Mouse (Mus musculus): ENCODE data around the gene Tlr5. TPM values are rescaled to one million over a fixed set of nuclear protein-coding genes. Genes with fewer than 3 reads are reported as not detected.
A peak's percentile ranks its signal among the peaks of the same experiment; 100 is the strongest.

Gene Tlr5
- polyA plus RNA-seq, 1 experiment from 2014 or later = 1.0 TPM

DNA sequence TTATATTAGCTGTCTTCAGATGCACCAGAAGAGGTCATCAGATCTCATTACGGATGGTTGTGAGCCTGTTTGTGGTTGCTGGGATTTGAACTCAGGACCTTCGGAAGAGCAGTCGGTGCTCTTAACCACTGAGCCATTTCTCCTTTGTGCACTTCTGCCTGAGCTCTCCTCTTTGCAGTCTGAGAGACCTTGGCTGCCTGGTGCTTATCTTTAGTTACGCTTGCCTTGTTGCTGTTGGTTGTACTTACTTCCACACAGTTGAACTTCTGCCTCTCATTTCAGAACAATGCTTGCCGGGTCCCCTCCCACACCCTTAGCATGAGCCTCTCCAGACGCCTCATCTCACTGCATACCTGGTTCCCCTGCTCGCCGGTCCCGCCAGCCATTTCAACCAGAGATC, 14.1 kb downstream of the Tlr5 start:
- H3K27ac ChIP-seq (replicated peaks) = no peak overlapping the region
- no peaks in the 10 kb centered on the region for H3K9me3 ChIP-seq (replicated peaks)
- H3K4me1 ChIP-seq (replicated peaks) = no peaks in the 10 kb centered on the region
- no peaks in the 10 kb centered on the region for H3K36me3 ChIP-seq (replicated peaks)
- ATAC-seq (ENCODE audit: insufficient read depth) = no peak
- no peak overlapping the region for H3K4me2 ChIP-seq
- H3K9ac ChIP-seq = no peak overlapping the region
- H3K27me3 ChIP-seq = no peaks in the 10 kb centered on the region
- H3K4me3 ChIP-seq (replicated peaks) = no peak overlapping the region
- WGBS (ENCODE audit: insufficient replicate concordance) = 71% methylated on average over 9 of the region's 9 CpGs

DNA sequence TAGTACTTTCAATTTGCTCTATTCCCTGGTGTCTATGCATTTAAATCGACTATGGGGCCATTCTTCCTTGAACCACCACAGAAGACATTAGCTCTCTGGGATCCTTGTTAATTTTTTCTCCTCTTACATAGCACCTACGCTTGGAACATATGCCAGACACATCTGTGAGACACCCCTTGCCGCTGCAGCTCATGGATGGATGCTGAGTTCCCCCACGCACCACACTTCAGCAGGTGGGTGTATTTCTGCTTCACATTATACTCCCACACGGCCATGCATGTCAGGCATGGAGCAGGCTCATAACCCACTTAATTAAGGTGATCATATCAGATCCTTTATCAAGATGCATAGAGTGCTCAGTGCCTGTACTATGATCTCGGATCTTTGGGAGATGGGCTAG, 17.7 kb downstream of the Tlr5 start:
- WGBS (ENCODE audit: insufficient replicate concordance) = 70% methylated on average over 6 of the region's 6 CpGs
- Histone ChIP-seq H3K4me2 (no peak overlapping the region), H3K4me1 (replicated peaks) (no peaks in the 10 kb centered on the region), H3K9ac (no peak overlapping the region), H3K36me3 (replicated peaks) (no peaks in the 10 kb centered on the region), H3K9me3 (replicated peaks) (no peaks in the 10 kb centered on the region), H3K4me3 (replicated peaks) (no peak overlapping the region), H3K27me3 (no peaks in the 10 kb centered on the region), H3K27ac (replicated peaks) (no peak overlapping the region)
- ATAC-seq (ENCODE audit: insufficient read depth) = no peak

DNA sequence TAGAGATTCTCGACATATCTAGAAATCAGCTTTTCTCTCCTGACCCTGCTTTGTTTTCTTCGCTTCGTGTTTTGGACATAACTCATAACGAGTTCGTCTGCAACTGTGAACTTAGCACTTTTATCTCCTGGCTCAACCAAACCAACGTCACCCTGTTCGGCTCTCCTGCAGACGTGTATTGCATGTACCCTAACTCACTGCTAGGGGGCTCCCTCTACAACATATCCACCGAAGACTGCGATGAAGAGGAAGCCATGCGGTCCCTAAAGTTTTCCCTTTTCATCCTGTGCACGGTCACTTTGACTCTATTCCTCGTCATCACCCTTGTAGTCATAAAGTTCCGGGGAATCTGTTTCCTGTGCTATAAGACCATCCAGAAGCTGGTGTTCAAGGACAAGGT, 20.2 kb downstream of the Tlr5 start:
- no peak overlapping the region for H3K27ac ChIP-seq (replicated peaks)
- 62% methylated on average over 14 of the region's 14 CpGs for WGBS (ENCODE audit: insufficient replicate concordance)
- no peak overlapping the region for H3K4me3 ChIP-seq (replicated peaks)
- ATAC-seq (ENCODE audit: insufficient read depth) = no peak
- H3K27me3 ChIP-seq = no peaks in the 10 kb centered on the region
- no peaks in the 10 kb centered on the region for H3K4me1 ChIP-seq (replicated peaks)
- H3K9ac ChIP-seq = no peak overlapping the region
- no peak overlapping the region for H3K4me2 ChIP-seq
- H3K9me3 ChIP-seq (replicated peaks) = no peaks in the 10 kb centered on the region
- H3K36me3 ChIP-seq (replicated peaks) = no peaks in the 10 kb centered on the region

DNA sequence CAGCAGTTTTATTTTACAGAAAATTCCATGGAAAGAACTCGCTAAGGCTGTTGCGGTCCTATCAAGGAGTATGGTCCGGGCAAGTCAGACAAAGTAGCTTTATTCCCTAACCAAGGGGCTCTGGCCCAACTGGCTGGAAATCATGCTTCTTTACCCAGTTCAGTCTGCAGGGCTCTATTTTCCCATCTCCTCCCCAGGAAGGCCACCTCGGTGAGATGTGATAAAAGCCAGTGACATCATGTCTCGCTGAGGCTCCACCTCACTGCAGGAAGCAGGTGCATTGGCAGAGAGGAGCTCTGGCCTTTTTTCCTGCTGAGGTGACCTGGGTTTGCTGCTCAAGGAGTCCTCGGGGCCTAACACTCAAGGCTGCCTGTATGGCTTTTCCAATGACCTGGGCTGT, 26.1 kb downstream of the Tlr5 start:
- 53% methylated on average over 6 of the region's 6 CpGs for WGBS (ENCODE audit: insufficient replicate concordance)
- no peaks in the 10 kb centered on the region for H3K27me3 ChIP-seq
- ATAC-seq (ENCODE audit: insufficient read depth) = no peak

DNA sequence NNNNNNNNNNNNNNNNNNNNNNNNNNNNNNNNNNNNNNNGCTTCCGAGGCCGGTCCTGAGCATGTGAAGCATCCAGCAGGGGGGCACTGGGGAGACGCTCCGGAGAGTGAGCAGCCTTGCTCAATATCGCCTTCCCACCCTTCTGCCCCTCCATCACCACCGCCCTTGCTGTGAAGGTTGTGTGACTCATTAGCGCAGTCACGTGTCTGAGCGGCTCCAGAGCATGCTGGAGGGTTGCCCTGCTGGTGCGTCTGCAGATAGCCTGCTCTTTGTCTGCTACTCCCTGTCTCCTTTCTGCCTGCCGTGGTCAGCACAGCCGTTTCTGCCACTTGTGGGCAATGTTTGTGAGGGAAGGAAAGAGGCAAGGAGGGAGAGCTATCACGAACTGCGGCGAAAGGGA, 28.4 kb downstream of the Tlr5 start:
- Histone ChIP-seq H3K36me3 (replicated peaks) (no peaks in the 10 kb centered on the region), H3K27me3 (no peaks in the 10 kb centered on the region), H3K9me3 (replicated peaks) (no peaks in the 10 kb centered on the region), H3K4me1 (replicated peaks) (no peaks in the 10 kb centered on the region), H3K9ac (no peak overlapping the region), H3K4me3 (replicated peaks) (no peak overlapping the region), H3K4me2 (peak overlapping the region; percentile 56), H3K27ac (replicated peaks) (no peak overlapping the region)
- ATAC-seq (ENCODE audit: insufficient read depth) = peak; percentile 73
- under 1% methylated on average over 13 of the region's 15 CpGs for WGBS (ENCODE audit: insufficient replicate concordance)

More for the DNA sequence above, 26.1 kb downstream of the Tlr5 start:
- no peak overlapping the region for H3K4me3 ChIP-seq (replicated peaks)
- no peak overlapping the region for H3K9ac ChIP-seq
- H3K4me2 ChIP-seq = no peak overlapping the region
- H3K27ac ChIP-seq (replicated peaks) = no peak overlapping the region
- no peaks in the 10 kb centered on the region for H3K4me1 ChIP-seq (replicated peaks)
- H3K36me3 ChIP-seq (replicated peaks) = no peaks in the 10 kb centered on the region
- no peaks in the 10 kb centered on the region for H3K9me3 ChIP-seq (replicated peaks)

DNA sequence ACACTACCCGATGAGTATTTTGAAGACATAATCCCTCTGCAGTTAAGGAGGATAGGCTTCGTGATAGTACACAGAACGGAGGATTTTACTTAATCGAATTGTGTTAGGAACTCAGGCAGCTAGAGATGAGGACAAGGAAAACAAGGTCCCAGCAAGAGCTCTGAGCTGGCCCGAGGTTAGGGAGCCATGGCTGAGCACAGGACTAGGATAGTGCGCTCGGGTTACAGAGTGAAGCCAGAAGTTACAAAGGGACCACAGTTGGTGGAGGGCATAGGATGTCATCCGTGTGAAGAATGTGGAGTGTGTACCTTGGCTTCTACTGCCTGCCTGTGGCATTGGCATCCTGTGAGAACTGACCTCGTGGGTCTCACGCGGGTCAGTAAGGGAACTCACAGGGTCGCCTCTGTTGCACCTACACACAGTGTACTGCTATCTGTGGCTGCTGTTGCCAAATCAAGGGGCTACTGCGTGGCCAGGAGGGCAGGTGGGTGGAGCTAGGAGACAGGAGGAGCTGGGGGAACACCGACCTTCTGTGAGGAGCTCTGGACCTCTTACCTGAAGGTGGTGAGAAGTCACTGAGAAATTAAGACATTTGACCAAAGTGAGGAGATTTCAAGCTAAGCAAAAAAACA, 29.0 kb downstream of the Tlr5 start:
- no peaks in the 10 kb centered on the region for H3K9me3 ChIP-seq (replicated peaks)
- peak overlapping the region; percentile 56 for H3K4me2 ChIP-seq
- ATAC-seq (ENCODE audit: insufficient read depth) = no peak
- H3K9ac ChIP-seq = no peak overlapping the region
- H3K27ac ChIP-seq (replicated peaks) = no peak overlapping the region
- no peaks in the 10 kb centered on the region for H3K36me3 ChIP-seq (replicated peaks)
- no peaks in the 10 kb centered on the region for H3K4me1 ChIP-seq (replicated peaks)
- no peak overlapping the region for H3K4me3 ChIP-seq (replicated peaks)
- H3K27me3 ChIP-seq = no peaks in the 10 kb centered on the region
- WGBS (ENCODE audit: insufficient replicate concordance) = 36% methylated on average over 14 of the region's 14 CpGs

DNA sequence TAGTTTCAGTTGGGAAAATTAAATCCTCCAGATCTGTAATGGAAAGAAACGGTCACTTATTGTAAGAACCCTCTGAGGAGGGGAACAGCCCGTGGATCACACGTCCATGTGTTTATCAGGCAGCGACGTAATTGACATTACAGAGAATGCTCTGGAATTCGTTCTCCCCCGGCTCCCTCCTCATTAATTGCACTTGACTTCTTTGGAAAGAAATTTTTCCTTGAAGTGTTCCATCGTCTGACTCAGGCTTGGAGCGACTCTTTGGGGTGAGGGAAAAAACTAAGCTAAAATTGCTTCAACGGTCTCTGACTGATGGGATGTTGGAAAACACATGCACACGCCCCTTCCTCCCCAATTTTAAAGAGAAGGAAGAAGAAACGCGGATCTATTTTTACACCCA, 31.7 kb downstream of the Tlr5 start:
- Histone ChIP-seq H3K27me3 (no peaks in the 10 kb centered on the region), H3K4me3 (replicated peaks) (no peak overlapping the region), H3K27ac (replicated peaks) (no peak overlapping the region), H3K9me3 (replicated peaks) (no peaks in the 10 kb centered on the region), H3K9ac (no peak overlapping the region), H3K4me2 (no peak overlapping the region), H3K36me3 (replicated peaks) (no peaks in the 10 kb centered on the region), H3K4me1 (replicated peaks) (no peaks in the 10 kb centered on the region)
- ATAC-seq (ENCODE audit: insufficient read depth) = no peak
- WGBS (ENCODE audit: insufficient replicate concordance) = 64% methylated on average over 13 of the region's 13 CpGs

DNA sequence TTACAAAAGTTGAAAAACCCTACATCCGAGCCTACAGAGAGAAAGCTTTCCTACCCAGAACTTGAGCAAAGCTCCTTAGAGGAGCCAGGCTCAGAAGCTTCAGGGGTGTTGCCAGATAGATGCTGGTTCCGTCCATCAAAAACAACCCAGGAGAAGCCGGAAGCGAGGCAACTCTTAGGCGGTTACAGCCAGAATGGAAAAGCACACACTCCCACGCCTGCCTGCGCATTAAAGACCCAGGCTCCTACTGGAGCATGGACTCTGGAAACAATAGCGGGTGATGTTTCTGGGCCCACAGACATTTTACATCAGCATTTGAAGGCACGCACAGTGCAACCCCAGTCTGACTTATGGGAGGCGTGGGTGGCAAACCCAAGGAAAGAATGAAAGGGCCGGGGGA, 32.2 kb downstream of the Tlr5 start:
- no peak overlapping the region for H3K4me2 ChIP-seq
- H3K4me3 ChIP-seq (replicated peaks) = no peak overlapping the region
- H3K4me1 ChIP-seq (replicated peaks) = no peaks in the 10 kb centered on the region
- H3K9me3 ChIP-seq (replicated peaks) = no peaks in the 10 kb centered on the region
- H3K27ac ChIP-seq (replicated peaks) = no peak overlapping the region
- H3K9ac ChIP-seq = no peak overlapping the region
- H3K27me3 ChIP-seq = no peaks in the 10 kb centered on the region
- WGBS (ENCODE audit: insufficient replicate concordance) = 64% methylated on average over 11 of the region's 11 CpGs
- no peaks in the 10 kb centered on the region for H3K36me3 ChIP-seq (replicated peaks)
- ATAC-seq (ENCODE audit: insufficient read depth) = no peak

DNA sequence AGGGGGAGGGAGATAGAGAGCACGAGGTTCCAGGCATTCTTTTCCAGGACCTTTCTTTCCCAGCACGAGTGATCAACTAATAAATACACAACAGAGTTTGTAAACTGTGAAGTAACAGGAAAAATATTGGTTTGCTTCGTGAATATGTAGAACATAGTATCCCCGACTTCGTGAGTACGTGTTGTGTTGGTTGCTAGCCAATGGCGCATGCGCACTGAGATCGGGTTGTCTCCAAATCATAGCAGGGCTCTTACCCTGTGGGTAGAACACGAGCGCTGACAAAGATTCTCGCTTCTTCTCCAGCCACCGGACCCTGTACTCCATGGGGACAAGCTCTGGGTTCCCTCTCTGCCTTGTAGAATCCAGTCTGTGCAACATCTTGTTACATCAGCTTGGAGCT, 33.2 kb downstream of the Tlr5 start:
- Histone ChIP-seq H3K27me3 (no peaks in the 10 kb centered on the region), H3K9ac (no peak overlapping the region), H3K4me2 (no peak overlapping the region), H3K36me3 (replicated peaks) (no peaks in the 10 kb centered on the region), H3K4me3 (replicated peaks) (no peak overlapping the region), H3K9me3 (replicated peaks) (no peaks in the 10 kb centered on the region), H3K4me1 (replicated peaks) (no peaks in the 10 kb centered on the region), H3K27ac (replicated peaks) (no peak overlapping the region)
- ATAC-seq (ENCODE audit: insufficient read depth) = no peak
- 74% methylated on average over 13 of the region's 13 CpGs for WGBS (ENCODE audit: insufficient replicate concordance)

DNA sequence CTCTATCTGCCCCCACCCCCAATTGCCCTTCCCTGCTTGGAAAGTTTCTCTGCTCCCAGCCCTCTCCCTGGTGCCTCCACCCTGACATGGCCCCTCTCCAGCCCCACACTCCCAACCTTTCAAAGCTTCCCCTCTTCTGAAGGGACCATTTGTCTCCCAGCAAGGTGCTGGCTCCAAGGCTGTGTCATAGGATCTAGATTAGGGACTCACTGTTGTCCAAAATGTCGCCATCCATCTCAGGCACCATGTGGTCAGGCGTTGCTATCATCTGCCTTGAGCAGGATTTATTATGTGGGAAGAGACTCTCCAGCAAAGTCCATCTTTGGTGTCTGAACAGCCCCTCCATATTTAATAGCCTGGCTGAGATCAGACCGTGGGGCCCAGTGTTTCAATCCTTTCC, 34.1 kb downstream of the Tlr5 start:
- Histone ChIP-seq H3K4me3 (replicated peaks) (no peak overlapping the region), H3K9ac (no peak overlapping the region), H3K36me3 (replicated peaks) (no peaks in the 10 kb centered on the region), H3K4me2 (no peak overlapping the region), H3K27ac (replicated peaks) (no peak overlapping the region), H3K27me3 (no peaks in the 10 kb centered on the region), H3K4me1 (replicated peaks) (no peaks in the 10 kb centered on the region), H3K9me3 (replicated peaks) (no peaks in the 10 kb centered on the region)
- ATAC-seq (ENCODE audit: insufficient read depth) = no peak
- WGBS (ENCODE audit: insufficient replicate concordance) = 41% methylated on average over 3 of the region's 3 CpGs

DNA sequence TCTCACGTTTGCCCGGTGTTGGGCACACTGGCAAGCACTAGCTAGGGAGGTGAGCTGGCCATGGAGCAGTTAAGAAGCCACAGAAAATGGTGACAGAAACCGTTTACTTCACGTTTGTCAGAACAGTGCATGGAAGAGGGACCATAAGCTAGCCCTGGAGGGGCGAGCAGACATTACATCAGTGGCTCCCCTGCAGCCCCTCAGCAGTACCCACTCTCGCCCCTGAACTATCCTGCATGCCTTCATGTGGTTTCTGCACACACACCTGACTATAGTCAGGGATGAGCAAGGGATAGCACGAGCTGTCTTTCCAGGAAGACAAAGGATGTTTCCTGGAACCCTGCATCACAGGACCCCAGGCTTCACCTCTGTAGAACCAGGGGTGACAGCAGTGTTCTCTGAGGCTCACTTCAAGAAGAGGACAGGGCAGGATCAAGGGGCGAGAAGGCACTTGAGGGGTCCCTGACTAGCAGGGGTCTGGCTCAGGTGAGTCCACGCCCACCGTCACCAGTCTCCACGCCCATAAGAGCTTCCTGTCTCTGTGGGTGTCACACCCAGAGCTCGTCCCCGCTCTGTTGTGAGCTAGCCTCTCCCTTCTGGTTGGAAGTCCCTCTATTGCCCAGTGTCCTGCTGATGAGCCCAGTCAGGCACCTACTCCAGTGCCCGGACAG, 35.6 kb downstream of the Tlr5 start:
- Histone ChIP-seq H3K27ac (replicated peaks) (no peak overlapping the region), H3K4me3 (replicated peaks) (no peak overlapping the region), H3K9ac (no peak overlapping the region), H3K9me3 (replicated peaks) (no peaks in the 10 kb centered on the region), H3K27me3 (no peaks in the 10 kb centered on the region), H3K36me3 (replicated peaks) (no peaks in the 10 kb centered on the region), H3K4me1 (replicated peaks) (no peaks in the 10 kb centered on the region), H3K4me2 (no peak overlapping the region)
- ATAC-seq (ENCODE audit: insufficient read depth) = no peak
- WGBS (ENCODE audit: insufficient replicate concordance) = 52% methylated on average over 14 of the region's 14 CpGs
